Mouse (Mus musculus) bone marrow macrophage, adult 2 months (primary cell): ENCODE measurements around the gene Rbm44.

Experiments used
- CTCF ChIP-seq: IDR thresholded peaks from 2 replicates; pipeline ENCODE4 v1.5.1; 2012; ENCODE audit warnings: low read depth, mild to moderate bottlenecking, low read length, moderate library complexity
- POLR2A ChIP-seq: IDR thresholded peaks from 2 replicates; pipeline ENCODE4 v1.6.1; 2012; ENCODE audit warnings: mild to moderate bottlenecking, low read depth, low read length, borderline replicate concordance

DNA sequence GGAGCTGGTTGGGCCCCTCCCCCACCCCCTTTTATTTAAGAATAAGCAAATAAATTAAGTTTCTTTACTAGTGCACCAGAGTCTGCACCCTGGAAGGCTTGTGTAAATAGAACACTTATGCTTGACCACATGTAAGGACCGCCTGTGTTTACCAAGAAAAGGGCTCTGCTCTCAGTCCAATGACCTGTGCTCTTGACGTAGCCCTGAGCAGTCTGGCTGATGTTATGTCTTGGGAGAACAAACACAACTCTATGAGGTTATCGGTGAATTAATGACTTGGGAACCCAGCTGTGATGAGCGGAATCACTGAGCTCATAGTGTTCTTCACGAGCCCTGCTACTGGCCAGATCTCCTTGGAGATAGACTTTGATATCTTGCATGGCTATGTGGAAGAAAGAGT lies 36.4 kb downstream of the Rbm44 start:
- TF ChIP-seq CTCF (no peak), POLR2A (no peak)
